Mouse (Mus musculus) midbrain, embryonic 13.5 days (tissue): Measurements from ENCODE around the gene Chil4. TPM values are rescaled to one million over a fixed set of nuclear protein-coding genes. Genes with fewer than 3 reads are reported as not detected.
A peak's percentile ranks its signal among the peaks of the same experiment; 100 is the strongest.
"Not testable (repeated sequence)": the region's sequence is repeated elsewhere in the genome, so short reads cannot be mapped to it uniquely, and the experiment has no call there.

ENCODE experiments used
- ATAC-seq: fragments of 200-750 bp; cut with Nextera tagmentation; 2 replicates; pipeline ENCODE4 v1.8.0; 2017; ENCODE audit warnings: mild to moderate bottlenecking, moderate TSS enrichment, moderate library complexity
- H3K27ac ChIP-seq: fragments of 300-500 bp; sonication (generic); 2 replicates; pipeline ENCODE4 v1.5.1; 2015; ENCODE audit warnings: inconsistent platforms, mild to moderate bottlenecking, moderate library complexity
- H3K27me3 ChIP-seq: fragments of 300-500 bp; sonication (generic); 2 replicates; pipeline ENCODE4 v1.6.1; 2015; ENCODE audit warnings: mild to moderate bottlenecking, inconsistent platforms
- H3K36me3 ChIP-seq: fragments of 300-500 bp; sonication (generic); 2 replicates; pipeline ENCODE4 v1.6.1; 2015; ENCODE audit warnings: mild to moderate bottlenecking, inconsistent platforms
- H3K4me1 ChIP-seq: fragments of 300-500 bp; sonication (generic); replicated peaks from 2 replicates; pipeline ENCODE4 v1.6.1; 2015; ENCODE audit warnings: inconsistent platforms
- H3K4me2 ChIP-seq: fragments of 300-500 bp; sonication (generic); replicated peaks from 2 replicates; pipeline ENCODE4 v1.6.1; 2015; ENCODE audit warnings: moderate library complexity, mild to moderate bottlenecking, inconsistent platforms
- H3K4me3 ChIP-seq: fragments of 300-500 bp; sonication (generic); replicated peaks from 2 replicates; pipeline ENCODE4 v1.5.1; 2015; ENCODE audit warnings: mild to moderate bottlenecking, inconsistent platforms
- H3K9ac ChIP-seq: fragments of 300-500 bp; sonication (generic); replicated peaks from 2 replicates; pipeline ENCODE4 v1.6.1; 2015; ENCODE audit warnings: mild to moderate bottlenecking, inconsistent platforms
- H3K9me3 ChIP-seq: fragments of 300-500 bp; sonication (generic); 2 replicates; pipeline ENCODE4 v1.6.1; 2016; ENCODE audit warnings: mild to moderate bottlenecking, inconsistent platforms
- WGBS: fragments of 180-500 bp; shearing (Covaris S2); methylation state at CpG from one replicate; pipeline ENCODE4 v1.1.7; 2015; 5-methylcytosine and 5-hydroxymethylcytosine counted together
- polyA plus RNA-seq: library from polyadenylated mRNA; unstranded; fragments of >200 nt; fragmentation: Nextera tagmentation; extraction: Ambion mirVana; gene quantifications from 2 replicates; pipeline ENCODE4 v1.2.1, GENCODE M21; 2015

Gene Chil4
- polyA plus RNA-seq, 1 experiment from 2014 or later, result not detected

GRCm38 (mm10) chr3:106198030-106198429, 21.3 kb downstream of the Chil4 start:
- not testable (repeated sequence) for H3K9me3 ChIP-seq, H3K36me3 ChIP-seq, H3K4me3 ChIP-seq, H3K4me2 ChIP-seq, H3K9ac ChIP-seq, H3K27me3 ChIP-seq, H3K4me1 ChIP-seq, H3K27ac ChIP-seq, ATAC-seq
- 62% methylated on average over 1 of the region's 1 CpGs for WGBS

- H3K9me3 ChIP-seq, H3K27me3 ChIP-seq, H3K4me1 ChIP-seq, H3K27ac ChIP-seq, H3K9ac ChIP-seq, H3K4me2 ChIP-seq, ATAC-seq, H3K36me3 ChIP-seq, H3K4me3 ChIP-seq: not testable (repeated sequence)
- 73% methylated on average over 2 of the region's 2 CpGs for WGBS
Observed at GRCm38 (mm10) chr3:106197246-106197645, 22.1 kb downstream of the Chil4 start.

GRCm38 (mm10) chr3:106196276-106196675, 23.0 kb downstream of the Chil4 start:
- Histone ChIP-seq H3K4me2 (no peak overlapping the region), H3K27me3 (no peaks in the 10 kb centered on the region), H3K9ac (no peak overlapping the region), H3K27ac (no peak overlapping the region), H3K9me3 (no peaks in the 10 kb centered on the region), H3K4me3 (no peak overlapping the region), H3K4me1 (no peaks in the 10 kb centered on the region), H3K36me3 (no peaks in the 10 kb centered on the region)
- ATAC-seq, result 0 out of 2 replicates have a peak, but pooled peaks have one; percentile 53

- ATAC-seq, result no peak
- 90% methylated on average over 12 of the region's 12 CpGs for WGBS
Observed at GRCm38 (mm10) chr3:106195486-106195885, 23.8 kb downstream of the Chil4 start.

GRCm38 (mm10) chr3:106187991-106188390, 31.3 kb downstream of the Chil4 start:
- 85% methylated on average over 2 of the region's 2 CpGs for WGBS
- no peak overlapping the region for H3K4me3 ChIP-seq
- no peak for ATAC-seq
- no peak overlapping the region for H3K9ac ChIP-seq
- H3K4me2 ChIP-seq, result no peak overlapping the region
- H3K9me3 ChIP-seq, result peaks cover 18% of the 10 kb centered on the region; the same call in 1 of the 2 replicates
- H3K4me1 ChIP-seq, result no peaks in the 10 kb centered on the region
- H3K36me3 ChIP-seq, result no peaks in the 10 kb centered on the region
- H3K27me3 ChIP-seq, result no peaks in the 10 kb centered on the region
- H3K27ac ChIP-seq, result no peak overlapping the region

More at GRCm38 (mm10) chr3:106195486-106195885, 23.8 kb downstream of the Chil4 start:
- no peak overlapping the region for H3K4me2 ChIP-seq
- no peak overlapping the region for H3K9ac ChIP-seq
- no peaks in the 10 kb centered on the region for H3K9me3 ChIP-seq
- no peaks in the 10 kb centered on the region for H3K4me1 ChIP-seq
- no peaks in the 10 kb centered on the region for H3K27me3 ChIP-seq
- H3K27ac ChIP-seq, result no peak overlapping the region
- H3K36me3 ChIP-seq, result no peaks in the 10 kb centered on the region
- no peak overlapping the region for H3K4me3 ChIP-seq

GRCm38 (mm10) chr3:106177509-106178189, 41.7 kb downstream of the Chil4 start:
- 77% methylated on average over 13 of the region's 13 CpGs for WGBS
- peak; percentile 60 for ATAC-seq
- no peaks in the 10 kb centered on the region for H3K36me3 ChIP-seq
- no peak overlapping the region for H3K4me3 ChIP-seq
- 0 out of 2 replicates have a peak, but pooled peaks cover 2% of the 10 kb centered on the region for H3K9me3 ChIP-seq
- H3K4me1 ChIP-seq, result no peaks in the 10 kb centered on the region
- H3K9ac ChIP-seq, result no peak overlapping the region
- H3K4me2 ChIP-seq, result no peak overlapping the region
- no peak overlapping the region for H3K27ac ChIP-seq
- H3K27me3 ChIP-seq, result no peaks in the 10 kb centered on the region

- not testable (repeated sequence) for ATAC-seq, H3K4me1 ChIP-seq, H3K27me3 ChIP-seq, H3K9me3 ChIP-seq, H3K4me2 ChIP-seq, H3K4me3 ChIP-seq, H3K36me3 ChIP-seq, H3K9ac ChIP-seq, H3K27ac ChIP-seq
- WGBS, result 65% methylated on average over 2 of the region's 2 CpGs
Observed at GRCm38 (mm10) chr3:106174971-106175370, 44.3 kb downstream of the Chil4 start.

GRCm38 (mm10) chr3:106172506-106172905, 46.8 kb downstream of the Chil4 start:
- not testable (repeated sequence) for H3K9ac ChIP-seq, H3K4me3 ChIP-seq, H3K4me1 ChIP-seq, H3K36me3 ChIP-seq, H3K27ac ChIP-seq, H3K9me3 ChIP-seq, H3K27me3 ChIP-seq, ATAC-seq, H3K4me2 ChIP-seq
- 85% methylated on average over 2 of the region's 2 CpGs for WGBS

GRCm38 (mm10) chr3:106171135-106171731, 48.1 kb downstream of the Chil4 start:
- ATAC-seq, result no peak
- 92% methylated on average over 1 of the region's 1 CpGs for WGBS
- H3K4me2 ChIP-seq, result no peak overlapping the region

GRCm38 (mm10) chr3:106170522-106171053, 48.7 kb downstream of the Chil4 start:
- ATAC-seq, result no peak
- Histone ChIP-seq H3K36me3 (no peaks in the 10 kb centered on the region), H3K27ac (no peak overlapping the region), H3K4me3 (no peak overlapping the region), H3K9me3 (no peaks in the 10 kb centered on the region), H3K9ac (no peak overlapping the region), H3K27me3 (no peaks in the 10 kb centered on the region), H3K4me1 (no peaks in the 10 kb centered on the region), H3K4me2 (no peak overlapping the region)
- WGBS, result 67% methylated on average over 1 of the region's 1 CpGs

More at GRCm38 (mm10) chr3:106171135-106171731, 48.1 kb downstream of the Chil4 start:
- Histone ChIP-seq H3K27ac (no peak overlapping the region), H3K4me1 (no peaks in the 10 kb centered on the region), H3K9me3 (no peaks in the 10 kb centered on the region), H3K36me3 (no peaks in the 10 kb centered on the region), H3K9ac (no peak overlapping the region), H3K27me3 (no peaks in the 10 kb centered on the region), H3K4me3 (no peak overlapping the region)

GRCm38 (mm10) chr3:106167464-106167863, 51.8 kb downstream of the Chil4 start, which contains the start of gene Chil3:
Gene Chil3, minus strand, starts transcription at chr3:106167564.
- no peaks in the 10 kb centered on the region for H3K27me3 ChIP-seq
- no peaks in the 10 kb centered on the region for H3K36me3 ChIP-seq
- no peak within 1 kb of the TSS for H3K4me3 ChIP-seq
- 80% methylated on average over 3 of the region's 3 CpGs for WGBS
- no peak for ATAC-seq
- H3K9ac ChIP-seq, result no peak within 1 kb of the TSS
- no peaks in the 10 kb centered on the region for H3K9me3 ChIP-seq
- H3K4me2 ChIP-seq, result no peak within 1 kb of the TSS
- no peaks in the 10 kb centered on the region for H3K4me1 ChIP-seq
- no peak within 1 kb of the TSS for H3K27ac ChIP-seq

GRCm38 (mm10) chr3:106154413-106154812, 64.9 kb downstream of the Chil4 start:
- Histone ChIP-seq H3K4me1 (no peaks in the 10 kb centered on the region), H3K9me3 (no peaks in the 10 kb centered on the region), H3K4me2 (no peak overlapping the region), H3K27me3 (no peaks in the 10 kb centered on the region), H3K4me3 (no peak overlapping the region), H3K36me3 (no peaks in the 10 kb centered on the region), H3K9ac (no peak overlapping the region), H3K27ac (no peak overlapping the region)
- WGBS, result 91% methylated on average over 2 of the region's 2 CpGs
- ATAC-seq, result no peak
